Mouse (Mus musculus): ENCODE data around the gene Cir1. TPM values are rescaled to one million over a fixed set of nuclear protein-coding genes. Genes with fewer than 3 reads are reported as not detected.

Gene Cir1
- polyA plus RNA-seq, 1 experiment from 2014 or later = 19.6 TPM

DNA sequence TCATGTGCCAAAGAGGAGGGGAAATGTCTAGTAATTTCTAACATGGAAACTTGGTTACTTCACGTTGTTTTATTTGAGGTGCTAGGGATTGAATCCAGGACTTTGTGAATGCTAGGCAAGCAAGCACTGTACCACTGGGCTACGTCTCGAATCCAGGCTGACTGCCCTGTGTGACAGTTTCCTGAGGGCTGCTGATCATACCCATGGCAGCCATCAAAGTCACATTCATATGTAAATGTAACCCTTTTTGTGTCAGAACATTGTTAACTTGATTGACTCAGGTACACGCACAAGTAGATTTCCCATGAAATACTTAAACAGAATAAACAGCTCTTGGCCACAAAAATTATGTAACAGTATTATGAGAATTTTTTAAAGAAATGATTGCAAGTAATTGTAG, 63.8 kb downstream of the Cir1 start:
- H3K9me3 ChIP-seq (ENCODE audit: control insufficient read depth, low read length) = no peaks in the 10 kb centered on the region
- no peak for DNase-seq (ENCODE audit: low spot score)
- H3K9ac ChIP-seq (ENCODE audit: low read length) = no peak overlapping the region
- no peak overlapping the region for H3K4me3 ChIP-seq (ENCODE audit: low read depth, low read length)
- H3K4me1 ChIP-seq (replicated peaks; ENCODE audit: control insufficient read depth, insufficient read depth) = no peaks in the 10 kb centered on the region
- TF ChIP-seq CTCF (IDR thresholded peaks at IDR 0.05; ENCODE audit: low read depth) (no peak), EP300 (optimal IDR thresholded peaks at IDR 0.05) (no peak)
- no peaks in the 10 kb centered on the region for H3K27me3 ChIP-seq (ENCODE audit: control insufficient read depth, insufficient read depth, low read length)
- H3K36me3 ChIP-seq (ENCODE audit: control insufficient read depth, insufficient read depth, low read length) = no peaks in the 10 kb centered on the region
- ATAC-seq (ENCODE audit: low FRiP score, low TSS enrichment) = no peak
- WGBS = 86% methylated on average over 4 of the region's 4 CpGs
- H3K4me2 ChIP-seq (replicated peaks; ENCODE audit: low read depth) = no peak overlapping the region
- H3K27ac ChIP-seq (replicated peaks) = no peak overlapping the region

DNA sequence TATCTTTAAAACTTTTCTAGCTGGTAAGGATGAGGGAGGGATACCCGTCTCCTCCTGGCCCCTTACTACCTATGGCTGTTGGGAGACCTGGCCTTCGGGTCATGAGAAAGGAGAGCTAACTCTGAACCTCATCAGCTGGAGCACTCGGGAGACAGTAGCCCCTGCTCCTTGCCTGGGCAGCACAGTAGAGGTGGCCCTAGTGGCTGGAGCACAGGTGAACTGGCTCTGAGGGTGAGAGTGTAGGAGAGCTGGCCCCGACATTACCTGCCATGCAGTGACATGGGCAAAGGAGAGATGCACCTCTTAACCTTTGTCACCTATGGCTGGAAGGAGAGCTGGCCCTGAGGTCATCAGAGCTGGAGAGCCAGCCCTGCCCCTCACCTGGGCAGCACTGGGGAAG, 71.2 kb downstream of the Cir1 start:
- Histone ChIP-seq H3K9me3 (ENCODE audit: control insufficient read depth, low read length) (no peaks in the 10 kb centered on the region), H3K4me1 (replicated peaks; ENCODE audit: control insufficient read depth, insufficient read depth) (no peaks in the 10 kb centered on the region), H3K27ac (replicated peaks) (no peak overlapping the region), H3K9ac (ENCODE audit: low read length) (no peak overlapping the region), H3K36me3 (ENCODE audit: control insufficient read depth, insufficient read depth, low read length) (no peaks in the 10 kb centered on the region), H3K4me3 (ENCODE audit: low read depth, low read length) (no peak overlapping the region), H3K4me2 (replicated peaks; ENCODE audit: low read depth) (no peak overlapping the region), H3K27me3 (ENCODE audit: control insufficient read depth, insufficient read depth, low read length) (no peaks in the 10 kb centered on the region)
- TF ChIP-seq CTCF (IDR thresholded peaks at IDR 0.05; ENCODE audit: low read depth) (no peak), EP300 (optimal IDR thresholded peaks at IDR 0.05) (no peak)
- ATAC-seq (ENCODE audit: low FRiP score, low TSS enrichment) (no peak), DNase-seq (ENCODE audit: low spot score) (no peak)
- 75% methylated on average over 4 of the region's 4 CpGs for WGBS

Other genes with a start within 250 kb of the Cir1 start
- 58.4 and 62.4 TPM in 2 replicates for gene Ola1, start 93.8 kb downstream of the Cir1 start, polyA plus RNA-seq (2015; fragmentation: Nextera tagmentation; extraction: Ambion mirVana)
- 0.02 TPM in 1 of 2 replicates, not detected in the other for gene Sp9, start 40.8 kb downstream of the Cir1 start, polyA plus RNA-seq (2015; fragmentation: Nextera tagmentation; extraction: Ambion mirVana)
- 8.6 and 9.2 TPM in 2 replicates for gene Scrn3, start 100 bp downstream of the Cir1 start, polyA plus RNA-seq (2015; fragmentation: Nextera tagmentation; extraction: Ambion mirVana)
- 11.6 and 11.8 TPM in 2 replicates for gene Gpr155, start 73.9 kb upstream of the Cir1 start, polyA plus RNA-seq (2015; fragmentation: Nextera tagmentation; extraction: Ambion mirVana)
- 3.1 and 3.3 TPM in 2 replicates for gene Wipf1, start 217.0 kb upstream of the Cir1 start, polyA plus RNA-seq (2015; fragmentation: Nextera tagmentation; extraction: Ambion mirVana)